Mouse (Mus musculus) cerebellum, adult 2 months (tissue): ENCODE measurements at regions not wholly inside any gene's neighbourhood (a gene's known extent, or its start where the extent isn't known, plus 50 kb on each side); places are given as distances from the start of the nearest gene placed in this dataset.

Source experiments
- DNase-seq, 2 experiments: peaks; one replicate each; pipeline ENCODE4 v3.0.0; 2021
- H3K27ac ChIP-seq: fragments of 200-500 bp; 2 replicates; pipeline ENCODE4 v1.5.1; 2012; ENCODE audit warnings: low read length, control low read depth, inconsistent platforms; ENCODE audit not compliant: insufficient read depth
- H3K27me3 ChIP-seq: fragments of 200-500 bp; 2 replicates; pipeline ENCODE4 v1.6.1; 2012; ENCODE audit warnings: inconsistent platforms, mild to moderate bottlenecking, low read length, moderate library complexity; ENCODE audit not compliant: control insufficient read depth, insufficient read depth
- H3K4me1 ChIP-seq: fragments of 200-500 bp; 2 replicates; pipeline ENCODE4 v1.6.1; 2011; ENCODE audit warnings: low read length; ENCODE audit not compliant: control insufficient read depth, insufficient read depth
- H3K4me3 ChIP-seq: fragments of 200-500 bp; replicated peaks from 2 replicates; pipeline ENCODE3; 2011; ENCODE audit warnings: mild to moderate bottlenecking, low read depth, low read length, control low read depth; ENCODE audit not compliant: insufficient read depth
- CTCF ChIP-seq: fragments of 200-500 bp; IDR thresholded peaks from 2 replicates; pipeline ENCODE4 v1.5.1; 2011; ENCODE audit warnings: low read depth, mild to moderate bottlenecking, control low read depth, low read length, moderate library complexity, borderline replicate concordance; ENCODE audit not compliant: insufficient read depth
- POLR2A ChIP-seq: fragments of 200-500 bp; IDR thresholded peaks from 2 replicates; pipeline ENCODE4 v1.6.1; 2011; ENCODE audit warnings: low read length, control low read depth, borderline replicate concordance; ENCODE audit not compliant: insufficient read depth
- WGBS: fragments of 180-500 bp; shearing (Covaris S2); methylation state at CpG from one replicate; pipeline ENCODE4 v1.1.7; 2018; 5-methylcytosine and 5-hydroxymethylcytosine counted together

- TF ChIP-seq CTCF (no peak), POLR2A (no peak)
- 84% methylated on average over 3 of the region's 3 CpGs for WGBS
- no peak overlapping the region for H3K27ac ChIP-seq
- H3K27me3 ChIP-seq, result no peaks in the 10 kb centered on the region
- no peak for DNase-seq
- H3K4me3 ChIP-seq, result no peak overlapping the region
- peaks cover 27% of the 10 kb centered on the region for H3K4me1 ChIP-seq
Measured at GRCm38 (mm10) chr9:30141186-30141585, 178.2 kb upstream of the Ntm start.

GRCm38 (mm10) chr9:30142806-30143458 is 180.0 kb upstream of the Ntm start:
- WGBS, result 97% methylated on average over 10 of the region's 10 CpGs
- no peak overlapping the region for H3K4me3 ChIP-seq
- no peak for DNase-seq
- H3K4me1 ChIP-seq, result peaks cover 17% of the 10 kb centered on the region
- no peaks in the 10 kb centered on the region for H3K27me3 ChIP-seq
- no peak overlapping the region for H3K27ac ChIP-seq
- TF ChIP-seq POLR2A (no peak), CTCF (no peak)

- Histone ChIP-seq H3K27ac (no peak overlapping the region), H3K27me3 (no peaks in the 10 kb centered on the region), H3K4me1 (no peaks in the 10 kb centered on the region), H3K4me3 (no peak overlapping the region)
- DNase-seq, result no peak
- WGBS, result 59% methylated on average over 17 of the region's 17 CpGs
- TF ChIP-seq CTCF, result no peak
- no peak for TF ChIP-seq POLR2A
Measured at GRCm38 (mm10) chr9:30149481-30150468, 186.8 kb upstream of the Ntm start.

- no peaks in the 10 kb centered on the region for H3K27me3 ChIP-seq
- no peak overlapping the region for H3K27ac ChIP-seq
- no peak overlapping the region for H3K4me3 ChIP-seq
- no peaks in the 10 kb centered on the region for H3K4me1 ChIP-seq
- 98% methylated on average over 1 of the region's 1 CpGs for WGBS
- TF ChIP-seq POLR2A, result no peak
- TF ChIP-seq CTCF, result no peak
- DNase-seq, result no peak
Measured at GRCm38 (mm10) chr9:30151173-30151572, 188.2 kb upstream of the Ntm start.

- no peaks in the 10 kb centered on the region for H3K27me3 ChIP-seq
- WGBS, result 94% methylated on average over 13 of the region's 13 CpGs
- H3K27ac ChIP-seq, result no peak overlapping the region
- DNase-seq, result no peak
- no peak for TF ChIP-seq CTCF
- no peak for TF ChIP-seq POLR2A
- no peak overlapping the region for H3K4me3 ChIP-seq
- H3K4me1 ChIP-seq, result no peaks in the 10 kb centered on the region
Measured at GRCm38 (mm10) chr9:30166235-30166752, 203.4 kb upstream of the Ntm start.

GRCm38 (mm10) chr9:30167223-30167622 is 204.3 kb upstream of the Ntm start:
- no peak for DNase-seq
- Histone ChIP-seq H3K27ac (no peak overlapping the region), H3K4me3 (no peak overlapping the region), H3K4me1 (no peaks in the 10 kb centered on the region), H3K27me3 (no peaks in the 10 kb centered on the region)
- no peak for TF ChIP-seq CTCF
- TF ChIP-seq POLR2A, result no peak
- 85% methylated on average over 7 of the region's 7 CpGs for WGBS

- Histone ChIP-seq H3K27me3 (no peaks in the 10 kb centered on the region), H3K4me3 (no peak overlapping the region), H3K4me1 (no peaks in the 10 kb centered on the region), H3K27ac (no peak overlapping the region)
- TF ChIP-seq POLR2A (no peak), CTCF (no peak)
- 88% methylated on average over 6 of the region's 6 CpGs for WGBS
- DNase-seq, result no peak
Measured at GRCm38 (mm10) chr9:30174646-30175045, 211.7 kb upstream of the Ntm start.
